Mouse (Mus musculus) right cerebral cortex, postnatal 4 days (tissue): ENCODE results near the gene Olfr1316.

Experiments used
- DNase-seq: peaks from one replicate; pipeline ENCODE4 v3.0.0-alpha.2; 2022

Olfr1316 gene

GRCm38 (mm10) chr2:112134877-112135276 lies at the start of gene Olfr1316:
Olfr1316 (minus strand) TSS chr2:112134977.
- DNase-seq = no peak

GRCm38 (mm10) chr2:112153898-112154297 lies 19.1 kb upstream of the Olfr1316 start, which contains the start of gene Olfr1318:
Olfr1318 (plus strand) TSS chr2:112154198.
- DNase-seq = no peak

DNA sequence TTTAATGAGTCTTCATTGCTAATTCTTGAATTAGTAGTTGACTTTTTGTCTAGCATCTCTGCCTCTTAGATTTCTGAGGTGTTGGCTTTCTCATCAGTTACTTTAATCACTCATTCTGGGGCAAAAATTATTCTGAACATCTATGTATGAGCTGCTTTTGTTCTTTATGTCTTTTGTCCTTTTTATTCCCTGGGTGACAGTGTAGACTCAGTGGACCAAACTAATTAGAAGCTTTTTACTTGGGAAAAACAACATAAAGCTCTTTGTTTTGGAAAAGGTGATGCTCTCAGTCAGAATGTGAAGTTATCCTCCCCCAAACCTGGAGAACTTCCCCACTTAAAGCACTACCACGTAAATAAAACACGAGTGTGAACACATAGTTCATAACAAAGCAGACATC lies 5.3 kb upstream of the Olfr1316 start, which contains the start of gene Olfr1317:
TSS of gene Olfr1317 (plus strand) at position 301 of the 400 bp plus-strand sequence.
- no peak for DNase-seq

- DNase-seq = no peak
Observed at GRCm38 (mm10) chr2:112115340-112115739, 19.4 kb downstream of the Olfr1316 start, which contains the start of gene Olfr1315-ps1. Olfr1315-ps1 (minus strand) TSS chr2:112115440.

DNA sequence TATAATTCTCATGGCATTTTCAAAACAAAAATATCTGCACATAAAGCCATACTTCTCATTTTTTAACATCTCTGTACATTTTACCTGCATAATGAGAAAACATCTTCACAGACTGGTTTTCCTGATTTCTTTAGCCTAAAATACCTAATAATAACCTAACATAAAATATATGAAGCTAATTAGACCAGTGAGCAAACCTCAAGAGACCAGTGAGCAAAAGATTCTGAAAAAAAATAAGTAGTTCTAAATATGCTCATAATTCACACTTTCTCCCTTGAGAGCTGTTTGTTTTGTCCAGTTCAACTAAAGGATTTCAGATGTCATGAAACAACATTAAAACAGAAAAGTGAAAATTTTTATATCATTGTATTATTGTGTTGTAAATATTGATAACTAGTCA lies 38.1 kb downstream of the Olfr1316 start, which contains the start of gene Olfr1314:
TSS of gene Olfr1314 (minus strand) at position 101 of the 400 bp plus-strand sequence.
- DNase-seq = no peak

DNA sequence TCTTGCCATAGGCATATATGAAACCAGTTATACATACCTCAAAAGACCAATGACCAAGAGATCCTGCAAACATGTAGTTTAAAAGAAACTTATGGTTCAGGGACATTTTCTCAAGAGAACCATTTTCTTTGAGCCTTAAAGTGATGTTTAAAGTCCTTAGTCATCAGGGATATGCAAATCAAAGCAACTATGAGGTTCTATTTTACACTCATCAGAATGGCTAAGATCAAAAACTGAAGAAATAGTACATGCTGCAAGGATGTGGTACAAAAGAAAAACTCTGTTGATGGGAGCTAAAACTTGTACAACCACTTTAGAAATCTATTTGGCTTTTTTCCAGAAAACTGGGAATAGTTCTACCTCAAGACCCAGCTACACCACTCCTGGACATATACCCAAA lies 57.0 kb downstream of the Olfr1316 start, which contains the start of gene Olfr1313:
TSS of gene Olfr1313 (minus strand) at position 101 of the 400 bp plus-strand sequence.
- DNase-seq = no peak
